Mouse (Mus musculus): Measurements from ENCODE around the gene Ryr1. TPM values are rescaled to one million over a fixed set of nuclear protein-coding genes. Genes with fewer than 3 reads are reported as not detected.
A peak's percentile ranks its signal among the peaks of the same experiment; 100 is the strongest.
"Not testable (repeated sequence)": the region's sequence is repeated elsewhere in the genome, so short reads cannot be mapped to it uniquely, and the experiment has no call there.

The Ryr1 gene
- polyA plus RNA-seq, 1 experiment = 0.05 TPM

DNA sequence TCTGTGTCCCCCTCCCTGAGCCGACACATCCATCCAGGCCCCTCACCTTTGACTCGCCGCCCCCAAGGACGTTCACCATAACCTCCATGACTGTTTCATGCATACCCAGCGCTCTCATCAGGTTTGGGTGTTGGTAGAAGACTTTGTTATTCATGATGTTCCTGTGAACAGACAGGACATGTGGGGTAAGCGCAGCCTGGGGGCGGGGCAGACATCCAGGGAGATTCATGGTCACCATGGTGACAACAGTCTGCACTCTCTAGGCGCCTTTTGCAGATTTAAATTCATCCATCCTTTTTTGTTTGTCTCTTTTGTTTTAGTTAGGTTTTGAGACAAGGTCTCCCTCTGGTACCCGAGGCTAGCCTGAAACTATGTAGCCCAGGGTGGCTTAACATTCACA, 48.0 kb downstream of the Ryr1 start:
- Histone ChIP-seq H3K27me3 (ENCODE audit: control insufficient read depth, insufficient read depth, low read length) (no peaks in the 10 kb centered on the region; the same call in 1 of the 2 replicates), H3K4me3 (ENCODE audit: low read depth, low read length) (no peak overlapping the region), H3K4me1 (ENCODE audit: control insufficient read depth, insufficient read depth, insufficient read length, low read length) (no peaks in the 10 kb centered on the region), H3K36me3 (ENCODE audit: control insufficient read depth, insufficient read depth, low read length) (no peaks in the 10 kb centered on the region), H3K27ac (ENCODE audit: insufficient read depth, low read depth, low read length) (no peak overlapping the region)
- WGBS = 77% methylated on average over 9 of the region's 9 CpGs
- no peak for TF ChIP-seq POLR2A (IDR thresholded peaks at IDR 0.05; ENCODE audit: low read depth, low read length)
- TF ChIP-seq CTCF (IDR thresholded peaks at IDR 0.05; ENCODE audit: extremely low read depth, insufficient read length, insufficient replicate concordance, low read depth, low read length) = no peak

GRCm38 (mm10) chr7:29075208-29075607, 49.8 kb downstream of the Ryr1 start:
- no peak overlapping the region for H3K27ac ChIP-seq (ENCODE audit: insufficient read depth, low read depth, low read length)
- H3K36me3 ChIP-seq (ENCODE audit: control insufficient read depth, insufficient read depth, low read length) = no peaks in the 10 kb centered on the region
- TF ChIP-seq CTCF (IDR thresholded peaks at IDR 0.05; ENCODE audit: extremely low read depth, insufficient read length, insufficient replicate concordance, low read depth, low read length) (no peak), POLR2A (IDR thresholded peaks at IDR 0.05; ENCODE audit: low read depth, low read length) (no peak)
- no peak overlapping the region for H3K4me3 ChIP-seq (ENCODE audit: low read depth, low read length)
- peaks cover 4% of the 10 kb centered on the region for H3K27me3 ChIP-seq (ENCODE audit: control insufficient read depth, insufficient read depth, low read length)
- 52% methylated on average over 6 of the region's 6 CpGs for WGBS
- 0 out of 2 replicates have a peak, but pooled peaks cover 3% of the 10 kb centered on the region for H3K4me1 ChIP-seq (ENCODE audit: control insufficient read depth, insufficient read depth, insufficient read length, low read length)

DNA sequence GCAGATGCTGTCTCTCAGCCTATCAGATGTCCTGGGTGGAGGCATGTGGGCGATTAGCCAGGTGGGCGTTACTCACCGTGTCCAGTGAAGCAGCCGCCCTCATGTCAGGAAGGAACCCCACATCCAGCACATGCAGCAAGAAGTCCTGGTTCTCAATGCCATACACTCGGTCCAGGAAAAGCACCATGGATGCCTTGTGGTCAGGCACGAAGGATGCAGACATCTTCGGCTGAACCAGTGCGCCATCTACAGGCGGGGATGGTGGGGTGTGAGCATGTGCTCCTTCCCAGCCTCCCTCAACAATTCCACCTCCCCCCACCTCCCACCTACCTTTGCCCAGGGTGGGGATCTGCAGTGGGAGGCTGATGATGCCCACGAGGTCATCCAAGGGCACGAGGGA, 52.3 kb downstream of the Ryr1 start:
- no peak for TF ChIP-seq POLR2A (IDR thresholded peaks at IDR 0.05; ENCODE audit: low read depth, low read length)
- peak; percentile 14; the same call in 1 of the 2 replicates for TF ChIP-seq CTCF (IDR thresholded peaks at IDR 0.05; ENCODE audit: extremely low read depth, insufficient read length, insufficient replicate concordance, low read depth, low read length)
- WGBS = 37% methylated on average over 11 of the region's 11 CpGs
- H3K4me3 ChIP-seq (ENCODE audit: low read depth, low read length) = no peak overlapping the region

GRCm38 (mm10) chr7:29071169-29071891, 53.6 kb downstream of the Ryr1 start:
- TF ChIP-seq POLR2A (IDR thresholded peaks at IDR 0.05; ENCODE audit: low read depth, low read length) = no peak
- TF ChIP-seq CTCF (IDR thresholded peaks at IDR 0.05; ENCODE audit: extremely low read depth, insufficient read length, insufficient replicate concordance, low read depth, low read length) = no peak
- H3K4me1 ChIP-seq (ENCODE audit: control insufficient read depth, insufficient read depth, insufficient read length, low read length) = 0 out of 2 replicates have a peak, but pooled peaks cover 3% of the 10 kb centered on the region
- H3K27me3 ChIP-seq (ENCODE audit: control insufficient read depth, insufficient read depth, low read length) = peaks cover 4% of the 10 kb centered on the region
- no peak overlapping the region for H3K27ac ChIP-seq (ENCODE audit: insufficient read depth, low read depth, low read length)
- H3K4me3 ChIP-seq (ENCODE audit: low read depth, low read length) = no peak overlapping the region
- H3K36me3 ChIP-seq (ENCODE audit: control insufficient read depth, insufficient read depth, low read length) = no peaks in the 10 kb centered on the region
- 18% methylated on average over 42 of the region's 42 CpGs for WGBS

More for the DNA sequence above, 52.3 kb downstream of the Ryr1 start:
- Histone ChIP-seq H3K36me3 (ENCODE audit: control insufficient read depth, insufficient read depth, low read length) (no peaks in the 10 kb centered on the region), H3K4me1 (ENCODE audit: control insufficient read depth, insufficient read depth, insufficient read length, low read length) (0 out of 2 replicates have a peak, but pooled peaks cover 3% of the 10 kb centered on the region), H3K27ac (ENCODE audit: insufficient read depth, low read depth, low read length) (no peak overlapping the region), H3K27me3 (ENCODE audit: control insufficient read depth, insufficient read depth, low read length) (peaks cover 4% of the 10 kb centered on the region)

DNA sequence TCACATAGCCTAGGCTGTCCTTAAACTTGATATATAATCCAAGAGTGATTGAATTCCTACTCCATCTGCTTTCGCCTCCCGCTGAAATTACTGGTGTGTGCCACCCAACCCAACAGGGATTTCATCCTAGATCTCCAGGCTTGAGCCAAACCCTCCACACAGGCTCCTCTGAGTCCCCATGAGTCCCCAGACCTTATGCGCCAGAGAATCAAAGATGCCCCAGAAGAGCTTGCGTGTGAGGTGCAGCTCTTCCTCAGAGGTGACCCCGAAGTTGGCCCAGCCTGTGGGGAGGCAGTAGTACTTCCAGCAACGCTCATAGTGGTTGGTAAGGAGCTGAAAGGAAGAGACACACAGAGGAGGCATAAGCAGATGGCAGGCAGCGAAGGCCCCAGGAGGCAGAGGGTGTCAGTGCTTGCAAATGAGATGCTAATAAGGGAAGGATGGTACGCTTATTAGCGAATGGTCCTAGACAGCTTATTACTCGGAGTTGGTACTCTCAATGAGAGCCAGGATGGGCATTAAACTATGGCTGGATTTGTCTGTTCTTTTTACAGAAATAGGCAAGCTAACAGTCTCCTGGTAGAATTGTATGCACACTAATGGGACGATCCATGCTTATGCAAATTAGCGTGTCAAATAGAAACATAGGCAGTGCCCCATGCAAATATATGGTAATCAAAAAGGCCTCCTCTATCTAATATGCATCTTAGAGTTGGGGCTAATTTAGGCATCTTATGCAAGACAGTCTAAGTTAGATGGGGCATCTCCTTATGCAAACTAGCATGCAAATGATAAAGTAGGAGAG, 54.4 kb downstream of the Ryr1 start:
- 82% methylated on average over 12 of the region's 12 CpGs for WGBS
- Histone ChIP-seq H3K27ac (ENCODE audit: insufficient read depth, low read depth, low read length) (no peak overlapping the region), H3K27me3 (ENCODE audit: control insufficient read depth, insufficient read depth, low read length) (peaks cover 4% of the 10 kb centered on the region), H3K4me3 (ENCODE audit: low read depth, low read length) (no peak overlapping the region), H3K36me3 (ENCODE audit: control insufficient read depth, insufficient read depth, low read length) (no peaks in the 10 kb centered on the region), H3K4me1 (ENCODE audit: control insufficient read depth, insufficient read depth, insufficient read length, low read length) (0 out of 2 replicates have a peak, but pooled peaks cover 3% of the 10 kb centered on the region)
- TF ChIP-seq POLR2A (IDR thresholded peaks at IDR 0.05; ENCODE audit: low read depth, low read length) = no peak
- no peak for TF ChIP-seq CTCF (IDR thresholded peaks at IDR 0.05; ENCODE audit: extremely low read depth, insufficient read length, insufficient replicate concordance, low read depth, low read length)

GRCm38 (mm10) chr7:29067758-29068157, 57.2 kb downstream of the Ryr1 start:
- H3K4me1 ChIP-seq (ENCODE audit: control insufficient read depth, insufficient read depth, insufficient read length, low read length) = 0 out of 2 replicates have a peak, but pooled peaks cover 3% of the 10 kb centered on the region
- 5% methylated on average over 15 of the region's 15 CpGs for WGBS

GRCm38 (mm10) chr7:29063476-29063875, 61.5 kb downstream of the Ryr1 start:
- not testable (repeated sequence) for H3K4me3 ChIP-seq (ENCODE audit: low read depth, low read length); H3K4me1 ChIP-seq (ENCODE audit: control insufficient read depth, insufficient read depth, insufficient read length, low read length); H3K27ac ChIP-seq (ENCODE audit: insufficient read depth, low read depth, low read length); H3K27me3 ChIP-seq (ENCODE audit: control insufficient read depth, insufficient read depth, low read length); H3K36me3 ChIP-seq (ENCODE audit: control insufficient read depth, insufficient read depth, low read length)
- 66% methylated on average over 7 of the region's 7 CpGs for WGBS

More at GRCm38 (mm10) chr7:29067758-29068157, 57.2 kb downstream of the Ryr1 start:
- no peak overlapping the region for H3K27ac ChIP-seq (ENCODE audit: insufficient read depth, low read depth, low read length)
- H3K27me3 ChIP-seq (ENCODE audit: control insufficient read depth, insufficient read depth, low read length) = peaks cover 4% of the 10 kb centered on the region
- no peak overlapping the region for H3K4me3 ChIP-seq (ENCODE audit: low read depth, low read length)
- TF ChIP-seq POLR2A (IDR thresholded peaks at IDR 0.05; ENCODE audit: low read depth, low read length) = no peak
- TF ChIP-seq CTCF (IDR thresholded peaks at IDR 0.05; ENCODE audit: extremely low read depth, insufficient read length, insufficient replicate concordance, low read depth, low read length) = no peak
- no peaks in the 10 kb centered on the region for H3K36me3 ChIP-seq (ENCODE audit: control insufficient read depth, insufficient read depth, low read length)
